Mouse (Mus musculus): ENCODE measurements around the gene Zxdc. TPM values are rescaled to one million over a fixed set of nuclear protein-coding genes. Genes with fewer than 3 reads are reported as not detected.

Gene Zxdc
- polyA plus RNA-seq (2016; fragmentation: Nextera tagmentation; extraction: Ambion mirVana), result 13.8 and 15.8 TPM in 2 replicates

DNA sequence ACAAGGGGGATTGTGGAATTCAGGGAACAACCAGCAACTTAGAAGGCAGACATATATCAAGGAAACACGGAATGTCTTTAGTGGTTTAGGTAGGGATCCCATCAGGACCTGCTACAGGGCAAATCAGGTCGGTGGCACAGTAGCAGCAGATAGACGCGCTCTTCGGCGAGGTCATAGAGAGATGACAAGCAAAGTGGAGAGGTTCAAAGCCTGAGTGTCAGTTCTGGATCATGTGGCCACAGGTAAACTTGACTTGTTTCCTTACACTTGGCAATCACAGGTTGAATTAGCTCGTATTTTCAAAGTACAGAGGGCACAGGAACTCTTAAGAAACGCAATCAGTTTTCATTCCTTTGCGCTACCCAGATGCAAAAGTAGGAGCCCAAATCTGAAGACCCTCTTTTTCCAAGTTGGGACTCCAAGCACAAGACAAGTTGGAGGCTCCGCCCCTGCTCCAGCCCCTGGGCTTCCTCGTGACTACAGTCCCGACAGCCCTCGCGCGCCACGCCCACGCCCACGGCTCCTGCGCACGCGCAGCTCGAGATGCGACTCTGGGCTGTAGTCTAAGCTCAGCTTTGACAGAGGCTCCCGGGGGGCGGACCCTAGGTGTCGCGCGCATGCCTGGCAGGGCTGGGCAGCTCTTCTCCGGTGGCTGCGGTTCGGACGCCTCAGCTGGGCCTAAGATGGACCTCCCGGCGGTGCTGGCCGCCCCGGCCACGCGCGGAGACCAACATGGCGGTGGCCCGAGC lies at the start of gene Zxdc:
Gene Zxdc, plus strand, starts transcription at position 517 of the 749 bp plus-strand sequence.
- no peaks in the 10 kb centered on the region for H3K9me3 ChIP-seq
- H3K27ac ChIP-seq, result peak within 1 kb of the TSS; percentile 83
- 6% methylated on average over 41 of the region's 41 CpGs for WGBS
- peak within 1 kb of the TSS; percentile 89 for H3K9ac ChIP-seq
- H3K27me3 ChIP-seq, result no peaks in the 10 kb centered on the region
- peaks cover 29% of the 10 kb centered on the region for H3K4me1 ChIP-seq
- H3K4me3 ChIP-seq (replicated peaks), result peak within 1 kb of the TSS; percentile 97
- peak within 1 kb of the TSS; percentile 75 for H3K4me2 ChIP-seq
- peak; percentile 97 for ATAC-seq (ENCODE audit: low FRiP score)
- H3K36me3 ChIP-seq (replicated peaks), result peaks cover 16% of the 10 kb centered on the region

DNA sequence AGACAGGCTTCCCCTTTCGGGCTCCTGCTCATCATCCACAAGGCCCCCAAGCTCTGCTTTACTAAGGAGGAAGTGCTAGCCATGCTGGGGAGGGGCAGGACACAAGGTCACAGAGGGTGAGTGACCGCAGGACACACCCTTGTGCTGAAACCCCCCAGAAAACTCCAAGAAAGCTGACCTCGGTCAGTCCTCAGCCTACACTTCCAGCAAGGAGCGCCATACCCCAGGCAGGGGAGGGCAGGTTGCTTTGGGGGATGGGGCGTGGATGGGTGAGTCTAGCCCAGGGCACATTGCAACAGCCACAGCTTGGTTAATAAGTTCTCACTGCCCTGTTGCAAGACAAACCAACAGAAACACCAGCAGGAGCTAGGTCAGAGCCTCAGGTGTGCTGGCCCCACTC lies 48.9 kb upstream of the Zxdc start:
- 81% methylated on average over 5 of the region's 5 CpGs for WGBS
- Histone ChIP-seq H3K27ac (no peak overlapping the region), H3K4me1 (peaks cover 6% of the 10 kb centered on the region), H3K4me3 (replicated peaks) (no peak overlapping the region), H3K9ac (no peak overlapping the region), H3K36me3 (replicated peaks) (no peaks in the 10 kb centered on the region), H3K4me2 (no peak overlapping the region), H3K9me3 (no peaks in the 10 kb centered on the region), H3K27me3 (peaks cover 16% of the 10 kb centered on the region)
- ATAC-seq (ENCODE audit: low FRiP score), result no peak

GRCm38 (mm10) chr6:90321811-90322210 lies 47.5 kb upstream of the Zxdc start:
- H3K4me3 ChIP-seq (replicated peaks), result no peak overlapping the region
- H3K4me2 ChIP-seq, result no peak overlapping the region
- no peaks in the 10 kb centered on the region for H3K36me3 ChIP-seq (replicated peaks)
- no peaks in the 10 kb centered on the region for H3K9me3 ChIP-seq
- no peak overlapping the region for H3K27ac ChIP-seq
- WGBS, result 48% methylated on average over 4 of the region's 4 CpGs
- H3K27me3 ChIP-seq, result peaks cover 20% of the 10 kb centered on the region
- ATAC-seq (ENCODE audit: low FRiP score), result no peak
- no peak overlapping the region for H3K9ac ChIP-seq
- H3K4me1 ChIP-seq, result peaks cover 6% of the 10 kb centered on the region

- 77% methylated on average over 3 of the region's 3 CpGs for WGBS
- Histone ChIP-seq H3K27ac (no peak overlapping the region), H3K27me3 (peaks cover 20% of the 10 kb centered on the region), H3K4me2 (no peak overlapping the region), H3K4me3 (replicated peaks) (no peak overlapping the region), H3K9ac (no peak overlapping the region), H3K4me1 (peaks cover 6% of the 10 kb centered on the region), H3K9me3 (no peaks in the 10 kb centered on the region), H3K36me3 (replicated peaks) (no peaks in the 10 kb centered on the region)
- ATAC-seq (ENCODE audit: low FRiP score), result 0 out of 2 replicates have a peak, but pooled peaks have one; percentile 20
These were observed 45.3 kb upstream of the Zxdc start for GRCm38 (mm10) chr6:90324026-90324425.

GRCm38 (mm10) chr6:90324463-90324862 lies 44.8 kb upstream of the Zxdc start:
- ATAC-seq (ENCODE audit: low FRiP score), result no peak
- Histone ChIP-seq H3K9me3 (no peaks in the 10 kb centered on the region), H3K4me1 (peaks cover 6% of the 10 kb centered on the region), H3K9ac (no peak overlapping the region), H3K27me3 (peaks cover 20% of the 10 kb centered on the region), H3K36me3 (replicated peaks) (no peaks in the 10 kb centered on the region), H3K4me2 (peak overlapping the region; percentile 46; the same call in 1 of the 2 replicates), H3K27ac (no peak overlapping the region), H3K4me3 (replicated peaks) (no peak overlapping the region)
- 61% methylated on average over 3 of the region's 3 CpGs for WGBS

- Histone ChIP-seq H3K27me3 (peaks cover 20% of the 10 kb centered on the region), H3K4me3 (replicated peaks) (no peak within 1 kb of the TSS), H3K4me1 (peaks cover 6% of the 10 kb centered on the region)
These were observed 44.3 kb upstream of the Zxdc start, which contains the start of gene Chst13 for GRCm38 (mm10) chr6:90324991-90325390. Chst13 (minus strand) TSS chr6:90325185.

DNA sequence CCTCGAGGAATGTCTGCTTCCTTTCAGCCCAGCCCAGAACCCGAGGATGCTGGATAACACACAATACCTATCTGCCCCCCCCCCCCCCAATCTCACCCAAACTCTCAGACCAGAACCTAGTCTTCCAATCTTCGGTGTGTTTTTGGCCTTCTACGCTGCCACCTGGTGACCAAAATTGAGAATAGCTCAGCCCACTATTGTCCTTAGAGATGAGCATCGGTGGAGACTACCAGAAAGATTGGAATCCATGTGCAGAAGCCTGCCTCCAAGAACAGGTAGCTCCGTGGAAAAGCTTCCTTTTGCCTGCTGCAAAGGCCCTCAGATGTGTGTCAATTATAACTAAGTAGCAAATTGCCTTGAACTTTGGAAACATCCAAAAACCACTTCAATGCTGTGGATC lies 41.6 kb upstream of the Zxdc start:
- H3K27me3 ChIP-seq, result peaks cover 20% of the 10 kb centered on the region
- WGBS, result 23% methylated on average over 6 of the region's 6 CpGs
- H3K27ac ChIP-seq, result no peak overlapping the region
- H3K4me3 ChIP-seq (replicated peaks), result no peak overlapping the region
- H3K9ac ChIP-seq, result no peak overlapping the region
- no peaks in the 10 kb centered on the region for H3K9me3 ChIP-seq
- no peak for ATAC-seq (ENCODE audit: low FRiP score)
- peaks cover 6% of the 10 kb centered on the region for H3K4me1 ChIP-seq
- H3K4me2 ChIP-seq, result no peak overlapping the region
- no peaks in the 10 kb centered on the region for H3K36me3 ChIP-seq (replicated peaks)

More at GRCm38 (mm10) chr6:90324991-90325390, 44.3 kb upstream of the Zxdc start, which contains the start of gene Chst13:
- 4% methylated on average over 22 of the region's 22 CpGs for WGBS
- no peak for ATAC-seq (ENCODE audit: low FRiP score)
- Histone ChIP-seq H3K4me2 (peak within 1 kb of the TSS; percentile 46), H3K9me3 (no peaks in the 10 kb centered on the region), H3K27ac (no peak within 1 kb of the TSS), H3K36me3 (replicated peaks) (no peaks in the 10 kb centered on the region), H3K9ac (no peak within 1 kb of the TSS)

- Histone ChIP-seq H3K9ac (no peak overlapping the region), H3K36me3 (replicated peaks) (no peaks in the 10 kb centered on the region), H3K27ac (no peak overlapping the region), H3K4me1 (peaks cover 3% of the 10 kb centered on the region), H3K4me2 (no peak overlapping the region), H3K9me3 (no peaks in the 10 kb centered on the region), H3K27me3 (peaks cover 8% of the 10 kb centered on the region), H3K4me3 (replicated peaks) (no peak overlapping the region)
- 39% methylated on average over 1 of the region's 1 CpGs for WGBS
- no peak for ATAC-seq (ENCODE audit: low FRiP score)
These were observed 39.3 kb upstream of the Zxdc start for GRCm38 (mm10) chr6:90329953-90330352.

GRCm38 (mm10) chr6:90332561-90333425 lies 36.5 kb upstream of the Zxdc start, which contains the start of gene Uroc1:
Uroc1 (plus strand) TSS chr6:90333284.
- Histone ChIP-seq H3K36me3 (replicated peaks) (no peaks in the 10 kb centered on the region), H3K9me3 (no peaks in the 10 kb centered on the region), H3K4me3 (replicated peaks) (no peak within 1 kb of the TSS), H3K4me2 (no peak within 1 kb of the TSS), H3K4me1 (no peaks in the 10 kb centered on the region), H3K27me3 (no peaks in the 10 kb centered on the region), H3K27ac (no peak within 1 kb of the TSS), H3K9ac (no peak within 1 kb of the TSS)
- 84% methylated on average over 7 of the region's 7 CpGs for WGBS
- ATAC-seq (ENCODE audit: low FRiP score), result no peak

GRCm38 (mm10) chr6:90334244-90334643 lies 35.0 kb upstream of the Zxdc start:
- WGBS, result 78% methylated on average over 3 of the region's 3 CpGs
- ATAC-seq (ENCODE audit: low FRiP score), result no peak
- H3K9ac ChIP-seq, result no peak overlapping the region

GRCm38 (mm10) chr6:90342343-90342742 lies 26.9 kb upstream of the Zxdc start:
- Histone ChIP-seq H3K9ac (no peak overlapping the region), H3K4me1 (no peaks in the 10 kb centered on the region), H3K27me3 (no peaks in the 10 kb centered on the region), H3K27ac (no peak overlapping the region), H3K4me2 (no peak overlapping the region), H3K4me3 (replicated peaks) (no peak overlapping the region), H3K9me3 (no peaks in the 10 kb centered on the region), H3K36me3 (replicated peaks) (no peaks in the 10 kb centered on the region)
- 84% methylated on average over 2 of the region's 2 CpGs for WGBS
- ATAC-seq (ENCODE audit: low FRiP score), result no peak

More at GRCm38 (mm10) chr6:90334244-90334643, 35.0 kb upstream of the Zxdc start:
- Histone ChIP-seq H3K9me3 (no peaks in the 10 kb centered on the region), H3K36me3 (replicated peaks) (no peaks in the 10 kb centered on the region), H3K4me1 (no peaks in the 10 kb centered on the region), H3K4me3 (replicated peaks) (no peak overlapping the region), H3K4me2 (no peak overlapping the region), H3K27ac (no peak overlapping the region), H3K27me3 (no peaks in the 10 kb centered on the region)

DNA sequence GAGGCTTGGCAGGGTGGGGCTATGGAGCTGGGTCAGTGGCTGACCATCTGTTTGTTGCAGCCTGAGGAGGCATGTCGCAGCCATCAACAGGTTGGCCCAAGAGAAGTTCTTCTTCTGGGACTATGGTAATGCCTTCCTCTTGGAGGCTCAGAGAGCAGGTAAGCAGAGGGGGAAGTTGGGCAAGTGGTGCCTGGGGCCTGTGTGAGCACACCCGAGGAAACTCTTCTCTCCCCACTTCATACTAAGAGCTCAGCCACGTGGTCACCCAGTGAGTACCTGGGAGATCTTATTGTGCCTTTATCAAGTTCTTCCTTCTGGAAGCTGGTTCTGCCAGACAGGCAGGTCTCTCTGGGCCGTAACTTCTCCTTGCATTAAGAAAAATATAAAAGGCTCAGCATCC lies 22.1 kb upstream of the Zxdc start:
- WGBS, result 77% methylated on average over 4 of the region's 4 CpGs
- no peak overlapping the region for H3K4me3 ChIP-seq (replicated peaks)
- no peak for ATAC-seq (ENCODE audit: low FRiP score)
- no peaks in the 10 kb centered on the region for H3K27me3 ChIP-seq
- no peaks in the 10 kb centered on the region for H3K4me1 ChIP-seq
- H3K27ac ChIP-seq, result no peak overlapping the region
- no peak overlapping the region for H3K9ac ChIP-seq
- no peaks in the 10 kb centered on the region for H3K9me3 ChIP-seq
- H3K4me2 ChIP-seq, result no peak overlapping the region
- H3K36me3 ChIP-seq (replicated peaks), result no peaks in the 10 kb centered on the region

Data from forebrain, embryonic 12.5 days (tissue).